Mouse (Mus musculus): ENCODE measurements around the gene Ppp2r5e. TPM values are rescaled to one million over a fixed set of nuclear protein-coding genes. Genes with fewer than 3 reads are reported as not detected.

The Ppp2r5e gene
- 5.3 and 5.7 TPM in 2 replicates for polyA plus RNA-seq (2015; fragmentation: Nextera tagmentation; extraction: Ambion mirVana)

DNA sequence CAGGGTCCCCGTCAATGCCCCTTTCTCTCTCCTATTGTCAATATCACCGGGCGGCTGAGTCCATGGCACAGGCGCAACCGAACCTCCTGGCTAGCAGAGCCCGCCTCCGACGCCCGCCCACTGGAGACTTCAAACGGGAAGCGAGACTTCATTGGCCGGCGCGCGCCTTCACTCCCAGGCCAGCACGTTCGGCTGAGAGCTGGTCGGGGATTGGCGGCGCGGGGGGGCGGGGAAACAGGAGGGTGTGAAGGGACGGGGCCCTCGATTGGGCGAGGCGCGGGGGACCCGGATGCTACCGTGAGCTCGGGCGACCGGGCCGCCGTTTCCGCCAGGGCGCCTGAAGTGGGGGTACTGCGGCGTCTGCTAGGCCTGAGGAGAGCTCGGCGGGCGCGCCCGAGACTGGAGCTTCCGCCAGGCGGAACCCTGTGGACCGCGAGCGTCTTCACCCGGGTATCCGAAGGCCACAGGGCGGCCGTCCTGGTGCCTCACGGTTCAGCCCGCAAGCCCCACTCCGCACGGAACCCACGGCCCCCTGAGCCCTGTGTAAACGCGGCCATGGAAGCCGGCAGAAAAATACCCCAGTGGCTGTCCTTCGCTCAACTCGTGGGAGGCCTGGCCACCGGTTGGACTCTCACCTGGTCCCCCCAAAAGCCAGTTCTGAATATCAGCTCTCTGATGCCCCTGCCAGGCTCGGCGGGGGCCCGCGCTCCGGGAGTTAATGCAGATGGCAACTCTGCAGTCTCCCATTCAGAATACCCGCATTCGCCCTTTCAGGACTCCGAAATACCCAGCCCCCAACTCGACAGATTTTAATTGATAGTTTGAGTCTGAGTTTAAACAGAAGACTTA, at the start of gene Ppp2r5e:
TSS of gene Ppp2r5e (minus strand) at position 92 of the 849 bp plus-strand sequence.
- Histone ChIP-seq H3K4me2 (peak within 1 kb of the TSS; percentile 95), H3K9me3 (replicated peaks) (no peaks in the 10 kb centered on the region), H3K36me3 (peaks cover 14% of the 10 kb centered on the region), H3K9ac (peak within 1 kb of the TSS; percentile 97), H3K27me3 (no peaks in the 10 kb centered on the region), H3K4me1 (replicated peaks) (peaks cover 45% of the 10 kb centered on the region), H3K4me3 (replicated peaks) (peak within 1 kb of the TSS; percentile 96), H3K27ac (peak within 1 kb of the TSS; percentile 94)
- WGBS (ENCODE audit: insufficient replicate concordance), result under 1% methylated on average over 72 of the region's 72 CpGs
- ATAC-seq (ENCODE audit: low read depth), result peak; percentile 98
- DNase-seq, result peak; percentile 98

DNA sequence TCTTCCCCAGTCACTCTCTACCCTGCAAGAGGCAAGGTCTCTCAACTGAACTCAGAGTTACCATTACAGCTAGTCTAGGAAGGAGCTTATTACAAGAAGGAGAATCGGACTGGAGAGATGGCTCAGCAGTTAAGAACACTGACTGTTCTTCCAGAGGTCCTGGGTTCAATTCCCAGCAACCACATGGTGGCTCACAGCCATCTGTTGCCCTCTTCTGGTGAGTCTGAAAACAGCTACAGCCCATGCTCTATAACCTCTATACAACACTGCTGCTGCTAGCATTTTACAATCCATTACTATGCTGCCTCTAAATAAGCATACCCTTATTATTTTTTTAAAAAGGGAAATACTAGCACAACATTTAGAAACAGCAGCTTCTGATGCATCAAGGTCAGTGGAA, 49.7 kb upstream of the Ppp2r5e start:
- no peak overlapping the region for H3K9ac ChIP-seq
- no peaks in the 10 kb centered on the region for H3K27me3 ChIP-seq
- no peak for DNase-seq
- no peak overlapping the region for H3K4me3 ChIP-seq (replicated peaks)
- 50% methylated on average over 1 of the region's 1 CpGs for WGBS (ENCODE audit: insufficient replicate concordance)
- peaks cover 7% of the 10 kb centered on the region; the same call in 1 of the 2 replicates for H3K36me3 ChIP-seq
- no peak overlapping the region for H3K27ac ChIP-seq
- ATAC-seq (ENCODE audit: low read depth), result no peak
- no peaks in the 10 kb centered on the region for H3K4me1 ChIP-seq (replicated peaks)
- H3K4me2 ChIP-seq, result no peak overlapping the region
- H3K9me3 ChIP-seq (replicated peaks), result no peaks in the 10 kb centered on the region

DNA sequence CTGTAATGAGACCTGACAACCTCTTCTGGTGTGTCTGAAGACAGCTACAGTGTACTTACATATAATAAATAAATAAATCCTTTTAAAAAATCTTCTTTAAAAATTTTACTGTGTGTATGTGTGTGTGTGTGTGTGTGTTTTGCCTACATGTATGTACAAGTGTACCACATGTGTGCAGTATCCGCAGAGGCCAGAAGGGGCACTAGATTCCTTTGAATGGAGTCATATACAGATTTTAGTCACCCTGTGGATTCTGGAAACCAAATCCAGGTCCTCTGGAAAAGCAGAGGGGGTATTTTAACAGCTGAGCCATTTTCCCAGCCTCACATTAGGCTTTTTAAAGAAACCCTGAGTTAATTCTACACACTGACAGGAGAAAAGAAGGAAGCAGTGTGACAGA, 45.7 kb upstream of the Ppp2r5e start:
- WGBS (ENCODE audit: insufficient replicate concordance), result 95% methylated on average over 1 of the region's 1 CpGs
- no peak for ATAC-seq (ENCODE audit: low read depth)
- H3K4me2 ChIP-seq, result no peak overlapping the region

DNA sequence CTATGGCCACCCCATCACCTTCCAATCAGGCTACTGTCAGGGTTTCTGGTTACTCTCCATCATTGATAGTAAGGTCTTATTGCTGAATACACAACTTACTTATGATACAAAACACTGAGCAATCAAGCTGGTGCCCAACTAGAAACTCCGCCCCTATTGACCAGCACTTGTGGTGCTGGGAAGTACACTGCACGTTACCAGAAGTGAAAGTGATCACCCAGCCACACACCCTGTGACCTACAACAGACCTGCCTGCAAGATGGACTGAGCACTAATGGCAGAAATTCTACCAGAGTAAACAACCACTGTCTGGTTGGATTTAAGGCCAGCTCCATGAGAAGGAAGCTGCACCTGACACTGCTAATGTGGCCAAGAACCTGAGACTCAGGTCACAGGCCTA, 42.3 kb upstream of the Ppp2r5e start:
- DNase-seq (no peak), ATAC-seq (ENCODE audit: low read depth) (no peak)
- WGBS (ENCODE audit: insufficient replicate concordance), result 69% methylated on average over 2 of the region's 2 CpGs
- Histone ChIP-seq H3K36me3 (no peaks in the 10 kb centered on the region), H3K27ac (no peak overlapping the region), H3K27me3 (no peaks in the 10 kb centered on the region), H3K9ac (no peak overlapping the region), H3K4me1 (replicated peaks) (peaks cover 19% of the 10 kb centered on the region), H3K4me3 (replicated peaks) (no peak overlapping the region), H3K4me2 (no peak overlapping the region), H3K9me3 (replicated peaks) (no peaks in the 10 kb centered on the region)

More for the DNA sequence above, 45.7 kb upstream of the Ppp2r5e start:
- no peak overlapping the region for H3K9ac ChIP-seq
- no peaks in the 10 kb centered on the region for H3K36me3 ChIP-seq
- H3K4me3 ChIP-seq (replicated peaks), result no peak overlapping the region
- no peak overlapping the region for H3K27ac ChIP-seq
- H3K9me3 ChIP-seq (replicated peaks), result no peaks in the 10 kb centered on the region
- no peaks in the 10 kb centered on the region for H3K27me3 ChIP-seq
- H3K4me1 ChIP-seq (replicated peaks), result peaks cover 19% of the 10 kb centered on the region
- DNase-seq, result no peak

DNA sequence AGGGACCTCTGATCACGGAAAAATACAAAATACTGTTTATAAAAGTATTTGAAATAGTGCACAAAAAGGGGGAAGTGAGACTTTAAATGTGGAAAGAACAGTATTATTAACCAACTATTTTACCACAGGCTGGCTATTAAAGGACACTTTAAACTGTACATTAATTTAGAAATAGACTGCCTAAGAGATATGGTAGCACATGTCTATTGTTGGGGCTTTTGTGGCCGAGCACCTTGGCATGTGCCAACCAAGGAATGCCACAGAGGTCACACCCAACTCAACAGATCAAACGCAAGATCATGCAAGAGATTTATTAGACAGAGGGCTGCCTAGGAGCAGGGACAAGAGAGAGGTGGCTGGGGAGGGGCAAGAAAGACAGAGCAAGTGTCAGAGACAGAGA, 41.1 kb upstream of the Ppp2r5e start:
- Histone ChIP-seq H3K36me3 (peaks cover 3% of the 10 kb centered on the region; the same call in 1 of the 2 replicates), H3K4me1 (replicated peaks) (peaks cover 19% of the 10 kb centered on the region), H3K9ac (no peak overlapping the region), H3K4me3 (replicated peaks) (no peak overlapping the region), H3K27me3 (no peaks in the 10 kb centered on the region), H3K9me3 (replicated peaks) (no peaks in the 10 kb centered on the region), H3K27ac (no peak overlapping the region), H3K4me2 (no peak overlapping the region)
- 60% methylated on average over 3 of the region's 3 CpGs for WGBS (ENCODE audit: insufficient replicate concordance)
- DNase-seq (no peak), ATAC-seq (ENCODE audit: low read depth) (no peak)

DNA sequence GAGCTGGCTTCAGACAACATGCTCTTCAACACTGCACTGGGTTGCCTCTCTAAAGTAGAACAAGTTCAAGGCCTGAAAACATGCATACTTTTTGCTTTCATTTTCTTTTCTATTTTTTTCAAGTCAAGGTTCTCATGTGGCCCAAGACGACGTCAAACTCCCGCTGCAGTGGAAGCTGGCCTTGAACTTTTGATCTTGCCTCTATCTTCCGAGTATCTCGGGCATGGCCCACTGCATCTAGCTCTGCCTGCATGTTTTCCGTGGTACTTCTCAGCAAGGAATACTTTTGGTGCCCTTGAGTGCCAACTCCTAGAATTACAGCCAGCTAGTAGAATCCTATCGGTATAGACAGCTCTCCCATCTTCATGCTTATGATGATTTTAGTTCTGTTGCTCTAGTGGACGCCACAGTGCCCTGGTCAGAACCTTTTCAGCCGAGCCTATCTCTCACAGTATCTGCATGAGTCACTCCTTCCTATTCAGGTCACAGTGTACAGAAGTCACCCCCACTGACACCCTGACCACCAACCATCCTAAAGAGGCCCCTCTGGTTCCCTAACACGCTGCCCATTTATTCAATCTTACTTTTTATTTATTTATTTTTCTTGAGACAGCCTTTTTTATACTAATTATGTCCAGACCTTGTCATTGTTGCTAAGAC, 39.9 kb upstream of the Ppp2r5e start:
- H3K9ac ChIP-seq, result no peak overlapping the region
- 66% methylated on average over 10 of the region's 10 CpGs for WGBS (ENCODE audit: insufficient replicate concordance)
- DNase-seq, result no peak
- no peak overlapping the region for H3K4me3 ChIP-seq (replicated peaks)
- peaks cover 7% of the 10 kb centered on the region; the same call in 1 of the 2 replicates for H3K36me3 ChIP-seq
- ATAC-seq (ENCODE audit: low read depth), result no peak
- H3K4me2 ChIP-seq, result no peak overlapping the region
- no peaks in the 10 kb centered on the region for H3K27me3 ChIP-seq
- H3K9me3 ChIP-seq (replicated peaks), result no peaks in the 10 kb centered on the region
- H3K4me1 ChIP-seq (replicated peaks), result peaks cover 19% of the 10 kb centered on the region
- H3K27ac ChIP-seq, result no peak overlapping the region

DNA sequence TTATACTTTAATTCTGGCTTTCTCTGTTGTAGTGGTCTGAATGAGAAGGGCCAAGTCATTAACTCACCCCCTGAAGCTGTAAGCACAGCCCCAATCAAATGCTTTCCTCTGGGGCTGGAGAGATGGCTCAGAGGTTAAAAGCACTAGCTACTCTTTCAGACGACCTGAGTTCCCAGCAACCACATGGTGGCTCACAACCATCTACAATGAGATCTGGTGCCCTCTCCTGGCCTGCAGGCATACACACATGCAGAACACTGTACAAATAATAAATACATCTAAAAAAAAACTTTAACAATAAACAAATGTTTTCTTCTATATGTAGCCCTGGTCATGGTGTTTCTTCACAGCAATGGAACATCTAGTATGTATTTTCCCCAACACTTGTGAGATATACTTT, 33.6 kb upstream of the Ppp2r5e start:
- Histone ChIP-seq H3K9ac (no peak overlapping the region), H3K4me3 (replicated peaks) (no peak overlapping the region), H3K27ac (no peak overlapping the region), H3K27me3 (no peaks in the 10 kb centered on the region), H3K36me3 (peaks cover 7% of the 10 kb centered on the region; the same call in 1 of the 2 replicates), H3K4me1 (replicated peaks) (no peaks in the 10 kb centered on the region), H3K4me2 (no peak overlapping the region), H3K9me3 (replicated peaks) (0 out of 2 replicates have a peak, but pooled peaks cover 3% of the 10 kb centered on the region)
- no peak for ATAC-seq (ENCODE audit: low read depth)
- WGBS (ENCODE audit: insufficient replicate concordance), result 60% methylated on average over 1 of the region's 1 CpGs
- DNase-seq, result no peak

DNA sequence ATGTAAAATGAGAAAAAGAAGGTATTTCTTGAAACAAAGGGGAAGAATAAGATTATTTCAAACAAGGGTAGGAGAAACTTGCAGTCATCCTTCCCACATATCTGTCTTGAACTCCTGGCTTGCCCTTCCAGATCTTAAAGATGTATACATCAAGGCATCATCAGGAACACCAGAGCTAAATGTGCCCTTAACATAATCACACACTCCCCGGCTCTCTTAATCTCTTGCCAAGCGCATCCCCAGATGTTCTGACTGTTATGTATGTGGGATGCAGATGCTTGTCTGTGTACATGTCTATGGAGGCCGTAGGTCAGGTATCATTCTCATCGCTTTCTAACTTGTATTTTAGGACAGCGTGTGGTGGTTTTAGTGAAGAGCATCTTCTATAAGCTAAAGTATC, 27.2 kb upstream of the Ppp2r5e start:
- Histone ChIP-seq H3K9me3 (replicated peaks) (no peaks in the 10 kb centered on the region), H3K4me1 (replicated peaks) (peaks cover 14% of the 10 kb centered on the region), H3K9ac (no peak overlapping the region), H3K27me3 (no peaks in the 10 kb centered on the region), H3K4me3 (replicated peaks) (no peak overlapping the region), H3K36me3 (no peaks in the 10 kb centered on the region), H3K27ac (no peak overlapping the region), H3K4me2 (no peak overlapping the region)
- DNase-seq (no peak), ATAC-seq (ENCODE audit: low read depth) (peak; percentile 69)
- 68% methylated on average over 5 of the region's 5 CpGs for WGBS (ENCODE audit: insufficient replicate concordance)

DNA sequence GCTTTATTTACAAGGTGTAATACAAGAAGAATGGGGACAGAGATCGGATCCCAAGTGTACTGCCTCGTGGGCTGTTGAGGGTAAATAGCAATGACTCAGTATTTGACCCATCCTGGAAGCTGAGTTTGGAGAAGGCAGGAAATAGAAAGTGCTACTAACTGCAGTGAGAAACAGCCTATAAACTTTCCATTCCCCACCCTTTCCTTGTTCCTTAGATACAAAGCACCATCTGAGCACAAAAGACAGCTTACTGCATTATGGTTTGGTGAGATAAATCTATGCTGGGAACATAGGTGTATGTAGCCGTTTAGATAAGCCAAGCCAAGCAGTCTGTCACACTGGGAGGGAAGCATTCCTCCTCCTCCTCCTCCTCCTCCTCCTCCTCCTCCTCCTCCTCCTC, 26.8 kb upstream of the Ppp2r5e start:
- WGBS (ENCODE audit: insufficient replicate concordance), result 39% methylated on average over 3 of the region's 3 CpGs
- DNase-seq (peak; percentile 13), ATAC-seq (ENCODE audit: low read depth) (peak; percentile 90)
- H3K36me3 ChIP-seq, result no peaks in the 10 kb centered on the region
- H3K9ac ChIP-seq, result no peak overlapping the region
- no peak overlapping the region for H3K4me3 ChIP-seq (replicated peaks)
- peaks cover 14% of the 10 kb centered on the region for H3K4me1 ChIP-seq (replicated peaks)
- no peak overlapping the region for H3K27ac ChIP-seq
- no peaks in the 10 kb centered on the region for H3K27me3 ChIP-seq
- H3K4me2 ChIP-seq, result 0 out of 2 replicates have a peak overlapping the region, but pooled peaks have one; percentile 19
- H3K9me3 ChIP-seq (replicated peaks), result no peaks in the 10 kb centered on the region

DNA sequence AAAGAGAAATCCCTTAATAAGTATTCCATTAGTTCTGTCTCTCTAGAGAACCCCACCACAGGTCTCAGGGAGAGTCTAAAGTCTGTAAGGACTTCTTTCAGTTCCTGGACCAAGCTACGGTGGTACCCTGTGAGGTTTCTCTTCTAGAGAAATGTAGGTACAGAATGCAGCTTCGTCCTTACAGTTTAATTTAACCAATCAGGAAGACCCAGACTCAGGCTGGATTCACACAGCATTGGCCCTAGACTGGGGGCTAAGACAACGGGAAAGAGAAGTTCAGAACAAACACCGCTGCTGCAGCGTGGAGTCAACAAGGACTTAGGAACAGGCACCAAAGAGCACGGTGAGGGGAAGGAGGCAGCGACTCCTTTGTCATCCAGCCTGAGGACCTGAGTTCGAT, 20.8 kb upstream of the Ppp2r5e start:
- Histone ChIP-seq H3K27ac (no peak overlapping the region), H3K4me2 (no peak overlapping the region), H3K9me3 (replicated peaks) (no peaks in the 10 kb centered on the region), H3K4me1 (replicated peaks) (0 out of 2 replicates have a peak, but pooled peaks cover 6% of the 10 kb centered on the region), H3K27me3 (peaks cover 18% of the 10 kb centered on the region), H3K4me3 (replicated peaks) (no peak overlapping the region), H3K36me3 (no peaks in the 10 kb centered on the region), H3K9ac (no peak overlapping the region)
- 42% methylated on average over 8 of the region's 8 CpGs for WGBS (ENCODE audit: insufficient replicate concordance)
- DNase-seq (no peak), ATAC-seq (ENCODE audit: low read depth) (no peak)

DNA sequence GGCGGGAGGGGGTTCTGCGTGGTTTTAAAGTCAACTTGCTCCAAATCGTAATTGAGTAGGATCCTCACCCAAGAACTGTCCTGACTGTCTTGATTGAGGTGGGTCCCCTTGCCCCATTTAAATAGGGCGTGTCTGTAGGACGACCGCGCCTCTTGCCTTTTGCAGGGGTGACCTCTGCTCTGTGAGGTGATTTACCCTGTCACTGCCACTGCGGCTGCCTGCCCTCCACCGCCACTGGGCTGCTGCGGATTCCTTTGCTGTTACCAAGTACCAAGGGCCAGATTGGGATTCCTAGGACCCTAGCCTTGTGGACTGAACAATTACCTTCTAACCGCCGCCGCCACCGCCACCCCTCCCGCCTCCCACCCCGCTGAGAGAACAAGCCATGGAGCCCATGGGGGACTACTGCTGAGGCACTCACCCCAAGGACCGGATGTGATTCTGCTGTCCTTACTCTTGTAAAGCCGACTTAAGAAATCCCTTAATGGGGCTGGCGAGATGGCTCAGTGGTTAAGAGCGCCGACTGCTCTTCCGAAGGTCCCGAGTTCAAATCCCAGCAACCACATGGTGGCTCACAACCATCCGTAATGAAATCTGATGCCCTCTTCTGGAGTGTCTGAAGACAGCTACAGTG, 20.2 kb upstream of the Ppp2r5e start:
- Histone ChIP-seq H3K27me3 (peaks cover 18% of the 10 kb centered on the region), H3K4me2 (peak overlapping the region; percentile 52), H3K9me3 (replicated peaks) (no peaks in the 10 kb centered on the region), H3K9ac (no peak overlapping the region), H3K27ac (no peak overlapping the region), H3K36me3 (no peaks in the 10 kb centered on the region), H3K4me3 (replicated peaks) (peak overlapping the region; percentile 30), H3K4me1 (replicated peaks) (0 out of 2 replicates have a peak, but pooled peaks cover 6% of the 10 kb centered on the region)
- ATAC-seq (ENCODE audit: low read depth) (peak; percentile 47; the same call in 1 of the 2 replicates), DNase-seq (no peak)
- 15% methylated on average over 24 of the region's 24 CpGs for WGBS (ENCODE audit: insufficient replicate concordance)

Measured in liver, embryonic 13.5 days (tissue).